Mouse (Mus musculus): ENCODE data around the gene Cacna1c.

DNA sequence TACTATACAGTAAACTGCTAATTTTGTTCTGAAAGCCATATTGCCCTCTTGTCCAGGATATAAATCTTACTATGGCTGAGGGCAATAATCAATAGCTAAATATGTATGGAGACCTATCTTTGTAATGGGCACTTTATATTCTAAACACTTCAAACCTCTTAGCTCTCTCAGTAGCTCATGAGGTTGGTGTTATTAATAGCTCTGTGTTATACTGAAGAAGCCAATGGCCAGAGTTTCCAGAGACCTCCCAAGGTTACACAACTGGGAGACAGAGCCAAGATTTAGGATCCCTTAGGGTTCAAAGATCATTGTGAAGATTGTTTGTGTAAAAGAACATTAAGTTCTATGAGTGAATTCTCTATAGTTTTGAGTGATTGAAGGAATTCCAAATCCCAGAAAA lies 30.5 kb downstream of the Cacna1c start:
- TF ChIP-seq GATA1 (IDR thresholded peaks at IDR 0.05; ENCODE audit: borderline replicate concordance, low read length) (no peak), FLI1 (IDR thresholded peaks at IDR 0.05; ENCODE audit: low read length) (no peak)

Data from megakaryocyte, embryonic 14.5 days (primary cell).